In genomic region chr5:98806492-98806891, GRCm38 (mm10) we compare ENCODE assay signal across 27 mouse cellular contexts. TPM values are rescaled to one million over a fixed set of nuclear protein-coding genes. Genes with fewer than 3 reads are reported as not detected.
DNase-seq lines count a peak whose midpoint lies in the region; ATAC-seq lines count a peak whose summit lies in the region.
"Had no signal": no experiment of that assay in that cellular context is flagged by ENCODE, and none has a peak within 500 bp of the region (broad histone marks: within the 10 kb centered on the region; RNA-seq: fewer than 3 reads in every experiment).

No protein-coding gene starts in this region.

- WGBS in lung, embryonic 16.5 days = 86% methylated on average over 4 of the region's 4 CpGs
- 95% methylated on average over 4 of the region's 4 CpGs for WGBS in forebrain, embryonic 14.5 days

- H3K27ac ChIP-seq in lung, embryonic 16.5 days (ENCODE audit: low read length) = no peak overlapping the region
- no peak overlapping the region for H3K27ac ChIP-seq in forebrain, embryonic 14.5 days (ENCODE audit: low read depth, low read length)
- H3K27ac ChIP-seq: embryonic facial prominence, embryonic 13.5 days; embryonic facial prominence, embryonic 15.5 days; forebrain, embryonic 10.5 days; forebrain, embryonic 12.5 days; forebrain, embryonic 15.5 days had no signal

- H3K27me3 ChIP-seq in lung, embryonic 16.5 days (ENCODE audit: control insufficient read depth, insufficient read depth, low read depth, low read length) = no peaks in the 10 kb centered on the region
- H3K27me3 ChIP-seq in forebrain, embryonic 14.5 days (replicated peaks; ENCODE audit: control insufficient read depth, insufficient read depth, low read length) = no peaks in the 10 kb centered on the region
- H3K27me3 ChIP-seq: CH12.LX; embryonic facial prominence, embryonic 13.5 days; embryonic facial prominence, embryonic 15.5 days; forebrain, embryonic 12.5 days; forebrain, embryonic 15.5 days; Patski had no signal

- peak; percentile 73 for ATAC-seq in frontal cortex, adult (ENCODE audit: low TSS enrichment)
- ATAC-seq in lung, embryonic 16.5 days (ENCODE audit: low read depth) = peak; percentile 31; the same call in 1 of the 2 replicates
- no peak for ATAC-seq in forebrain, embryonic 14.5 days
- ATAC-seq: activated CD4-positive, CD25-positive, alpha-beta regulatory T cell, adult 4 months; CD4-positive, CD25-positive, alpha-beta regulatory T cell, adult 4 months; forebrain, embryonic 15.5 days; Patski had no signal

- no peaks in the 10 kb centered on the region for H3K36me3 ChIP-seq in lung, embryonic 16.5 days (ENCODE audit: control insufficient read depth, insufficient read depth, low read length)
- no peaks in the 10 kb centered on the region for H3K36me3 ChIP-seq in forebrain, embryonic 14.5 days (ENCODE audit: control insufficient read depth, insufficient read depth, low read length)
- H3K36me3 ChIP-seq: embryonic facial prominence, embryonic 13.5 days; embryonic facial prominence, embryonic 15.5 days; forebrain, embryonic 10.5 days; forebrain, embryonic 12.5 days; forebrain, embryonic 15.5 days; G1E had no signal

- no peak overlapping the region for H3K9ac ChIP-seq in lung, embryonic 16.5 days (ENCODE audit: low read length)
- no peak overlapping the region for H3K9ac ChIP-seq in forebrain, embryonic 14.5 days (ENCODE audit: low read length)
- H3K9ac ChIP-seq: embryonic facial prominence, embryonic 13.5 days; embryonic facial prominence, embryonic 15.5 days; forebrain, embryonic 12.5 days; forebrain, embryonic 15.5 days; forebrain, postnatal 0 days had no signal

- H3K4me1 ChIP-seq in lung, embryonic 16.5 days (replicated peaks; ENCODE audit: control insufficient read depth, insufficient read depth, low read length) = no peaks in the 10 kb centered on the region
- 0 out of 2 replicates have a peak, but pooled peaks cover 2% of the 10 kb centered on the region for H3K4me1 ChIP-seq in forebrain, embryonic 14.5 days (ENCODE audit: control insufficient read depth, insufficient read depth, low read length)
- H3K4me1 ChIP-seq: embryonic facial prominence, embryonic 13.5 days; embryonic facial prominence, embryonic 15.5 days; forebrain, embryonic 15.5 days had no signal

- no peak overlapping the region for H3K4me2 ChIP-seq in lung, embryonic 16.5 days (ENCODE audit: low read depth, low read length)
- H3K4me2 ChIP-seq in forebrain, embryonic 14.5 days (ENCODE audit: low read length) = no peak overlapping the region
- H3K4me2 ChIP-seq: embryonic facial prominence, embryonic 13.5 days; embryonic facial prominence, embryonic 15.5 days; forebrain, embryonic 12.5 days; forebrain, embryonic 15.5 days had no signal

- no peaks in the 10 kb centered on the region for H3K9me3 ChIP-seq in lung, embryonic 16.5 days (ENCODE audit: control insufficient read depth, low read length)
- H3K9me3 ChIP-seq in forebrain, embryonic 14.5 days (replicated peaks; ENCODE audit: control insufficient read depth, low read length) = no peaks in the 10 kb centered on the region
- H3K9me3 ChIP-seq: embryonic facial prominence, embryonic 13.5 days; embryonic facial prominence, embryonic 15.5 days; forebrain, embryonic 10.5 days; forebrain, embryonic 12.5 days; forebrain, embryonic 15.5 days had no signal

- no peak overlapping the region for H3K4me3 ChIP-seq in lung, embryonic 16.5 days (ENCODE audit: low read length)
- no peak overlapping the region for H3K4me3 ChIP-seq in forebrain, embryonic 14.5 days (ENCODE audit: low read depth, low read length)
- H3K4me3 ChIP-seq: embryonic facial prominence, embryonic 13.5 days; embryonic facial prominence, embryonic 15.5 days; erythroblast, embryonic 14.5 days; forebrain, embryonic 10.5 days; forebrain, embryonic 12.5 days; forebrain, embryonic 15.5 days had no signal

- no peak for DNase-seq in frontal cortex, adult 2 months (ENCODE audit: extremely low spot score in 1 of 2, low spot score in 1 of 2)
- no peak for DNase-seq in lung, postnatal 4 days
- peak; percentile 27 for DNase-seq in brain, adult 2 months (ENCODE audit: low read depth, low spot score)
- no peak for DNase-seq in forebrain, embryonic 14.5 days (ENCODE audit: low spot score)
- DNase-seq: adrenal gland, adult 8-10 months; adrenal gland, postnatal 36 days; B cell, adult 2 months; cerebellum, adult 11 months; cerebellum, adult 18-20 months; cerebellum, adult 8-10 months; cerebellum, adult 9-11 months; cerebellum, postnatal 36 days; embryo, embryonic 11 days had no signal

RNA-seq across cellular contexts. Expression of gene Bmp3, which starts 47.7 kb away (rescaled TPM):
- polyA plus RNA-seq in frontal cortex, adult 2 months (2012; rRNA removed) = 6.6 and 10.0 TPM in 2 replicates
- polyA plus RNA-seq in lung, embryonic 16.5 days (2015; fragmentation: Nextera tagmentation; extraction: Ambion mirVana) = 5.5 and 7.3 TPM in 2 replicates
- polyA plus RNA-seq in forebrain, embryonic 14.5 days (2014; fragmentation: Nextera tagmentation; extraction: Ambion mirVana) = 1.6 and 1.7 TPM in 2 replicates
- polyA plus RNA-seq: activated CD4-positive, CD25-positive, alpha-beta regulatory T cell, adult 4 months; erythroblast, embryonic 14.5 days; G1E had no signal
